Mouse (Mus musculus) megakaryocyte, embryonic 14.5 days (primary cell): ENCODE results near the gene Dcpp1.

Experiments used
- FLI1 ChIP-seq: IDR thresholded peaks from 2 replicates; pipeline ENCODE4 v1.6.1; 2012; ENCODE audit warnings: low read length, inconsistent platforms, mixed read lengths
- GATA1 ChIP-seq: IDR thresholded peaks from 3 replicates; pipeline ENCODE4 v1.6.1; 2012; ENCODE audit warnings: mixed read lengths, low read length, inconsistent platforms, borderline replicate concordance

DNA sequence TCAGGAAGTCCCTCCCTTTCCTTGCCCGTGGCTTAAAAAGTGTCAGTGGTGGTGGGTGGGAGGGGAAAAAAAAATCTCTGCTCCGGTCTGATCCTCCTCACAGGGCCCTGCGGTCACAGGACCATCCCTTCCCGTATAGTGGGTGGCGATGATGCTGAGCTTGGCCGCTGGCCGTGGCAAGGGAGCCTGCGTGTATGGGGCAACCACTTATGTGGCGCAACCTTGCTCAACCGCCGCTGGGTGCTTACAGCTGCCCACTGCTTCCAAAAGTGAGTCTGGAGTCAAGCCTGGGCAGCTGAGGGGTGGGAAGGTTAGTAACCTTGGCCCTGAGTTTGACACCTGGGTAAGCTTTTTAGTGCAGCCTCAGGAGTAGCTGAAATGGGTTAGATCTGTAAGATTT lies 12.2 kb upstream of the Dcpp1 start:
- TF ChIP-seq GATA1 (no peak), FLI1 (no peak)
